Mouse (Mus musculus) erythroblast, embryonic 14.5 days (primary cell): ENCODE measurements around the gene Zfp53.

ENCODE experiments used
- GATA1 ChIP-seq: IDR thresholded peaks from 2 replicates; pipeline ENCODE4 v1.6.1; 2012; ENCODE audit warnings: low read length, inconsistent platforms, mixed read lengths
- TAL1 ChIP-seq: IDR thresholded peaks from 3 replicates; pipeline ENCODE4 v1.6.1; 2012; ENCODE audit warnings: low read length, inconsistent platforms, mixed read lengths

GRCm38 (mm10) chr17:21473362-21474190 lies 15.2 kb upstream of the Zfp53 start:
- no peak for TF ChIP-seq GATA1
- no peak for TF ChIP-seq TAL1
